Mouse (Mus musculus) layer of hippocampus, postnatal 14 days (tissue): ENCODE data around the gene Cdc42se2. TPM values are rescaled to one million over a fixed set of nuclear protein-coding genes. Genes with fewer than 3 reads are reported as not detected.
A peak's percentile ranks its signal among the peaks of the same experiment; 100 is the strongest.

Source experiments
- DNase-seq, 2 experiments: peaks; one replicate each; pipeline ENCODE4 v3.0.0; 2021 to 2022; ENCODE audit warnings: low spot score in 2 of 2, mixed read lengths in 1 of 2
- total RNA-seq, 2 experiments: library from RNA; stranded (reverse); gene quantifications; 2 replicates each; pipeline ENCODE4 v1.2.3; 2021

The Cdc42se2 gene
- total RNA-seq, 2 experiments from 2014 or later = 157 to 168 TPM

DNA sequence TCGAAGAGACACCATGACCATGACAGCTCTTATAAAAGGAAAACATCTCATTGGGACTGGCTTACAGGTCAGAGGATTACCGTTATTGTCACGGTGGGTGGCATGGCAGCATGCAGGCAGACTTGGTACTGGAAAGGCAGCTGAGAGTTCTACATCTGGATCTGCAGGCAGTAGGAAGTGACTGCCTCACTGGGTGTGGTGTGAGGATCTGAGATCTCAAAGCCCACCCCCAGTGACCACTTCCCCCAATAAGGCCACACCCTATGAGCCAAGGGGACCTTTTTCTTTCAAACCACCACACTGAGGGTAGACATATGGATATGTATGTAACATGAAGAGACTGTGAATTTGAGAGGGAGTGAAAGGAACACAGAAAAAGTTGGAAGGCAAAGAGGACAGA lies 7.2 kb upstream of the Cdc42se2 start:
- no peak for DNase-seq

- no peak for DNase-seq
Observed at GRCm38 (mm10) chr11:54793173-54793572, 5.7 kb upstream of the Cdc42se2 start.

GRCm38 (mm10) chr11:54791458-54791857 lies 4.0 kb upstream of the Cdc42se2 start:
- DNase-seq = no peak

DNA sequence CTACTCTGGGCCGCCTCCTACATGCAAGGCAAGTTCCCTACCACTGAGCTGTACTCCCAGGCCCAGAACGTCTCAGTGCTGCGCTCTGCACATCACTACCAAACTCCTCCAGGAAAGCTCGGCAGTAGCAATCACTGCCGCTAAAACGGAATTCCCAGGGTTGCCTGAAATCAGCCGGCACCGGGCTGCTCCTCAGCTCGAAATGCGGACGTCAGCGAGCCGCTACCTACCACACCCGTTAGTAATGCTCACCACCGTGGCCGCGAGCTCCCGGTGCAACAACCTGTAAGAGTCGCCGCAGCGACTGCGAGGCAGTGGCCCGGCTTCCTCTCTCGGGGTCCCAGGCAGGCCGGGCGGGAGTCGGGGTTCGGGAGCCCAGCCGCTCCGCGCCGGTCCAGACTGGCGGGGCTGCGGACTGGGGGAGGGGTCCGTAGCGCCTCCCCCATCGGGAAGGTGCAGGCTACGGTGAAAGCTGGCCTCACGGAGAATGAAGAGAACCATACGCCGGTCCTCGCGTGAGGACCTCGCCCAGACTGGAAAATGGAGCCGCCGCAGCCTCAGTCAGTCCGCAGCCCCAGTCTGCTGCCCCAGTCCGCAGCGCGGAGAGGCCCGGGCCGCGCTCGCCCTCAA lies 502 bp downstream of the Cdc42se2 start:
- DNase-seq = peak; percentile 50 to 71

DNA sequence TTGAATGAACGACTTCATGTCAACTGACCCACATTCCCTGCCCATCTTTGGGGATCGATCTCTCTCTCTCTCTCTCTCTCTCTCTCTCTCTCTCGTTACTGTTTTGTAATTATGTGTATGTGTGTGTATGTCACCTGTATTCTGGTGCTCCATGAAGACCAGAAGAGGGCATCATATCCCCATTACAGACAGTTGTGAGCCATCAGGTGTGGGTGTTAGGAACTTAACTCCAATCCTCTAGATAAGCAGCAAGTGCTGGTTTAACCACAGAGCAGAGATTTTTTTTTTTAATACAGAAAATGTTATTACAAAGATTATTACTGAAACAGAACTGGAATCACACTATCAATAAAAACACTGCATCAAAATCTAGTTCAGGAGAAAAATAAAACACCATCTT lies 1.9 kb downstream of the Cdc42se2 start:
- no peak for DNase-seq

- DNase-seq = no peak
Observed at GRCm38 (mm10) chr11:54784436-54784835, 3.0 kb downstream of the Cdc42se2 start.

DNA sequence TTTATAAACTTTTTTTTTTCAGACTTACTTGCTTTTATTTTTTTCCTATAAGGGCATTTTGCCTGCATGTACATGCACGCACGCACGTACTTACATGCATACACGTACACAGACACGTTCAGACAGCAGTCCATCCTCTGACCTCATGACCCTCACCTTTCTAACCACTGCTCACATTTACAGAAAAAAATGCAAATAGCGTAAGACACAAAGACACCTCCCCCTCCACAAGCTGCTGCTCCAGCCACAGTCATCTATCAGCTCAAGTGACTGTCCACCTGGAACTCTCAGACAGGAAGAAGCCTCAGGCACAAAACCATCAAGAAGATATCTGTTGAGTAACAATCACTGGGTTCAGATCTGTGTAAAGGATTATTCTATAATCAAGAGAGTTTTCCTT lies 5.2 kb downstream of the Cdc42se2 start:
- no peak for DNase-seq

GRCm38 (mm10) chr11:54779946-54780345 lies 7.5 kb downstream of the Cdc42se2 start:
- DNase-seq = no peak

DNA sequence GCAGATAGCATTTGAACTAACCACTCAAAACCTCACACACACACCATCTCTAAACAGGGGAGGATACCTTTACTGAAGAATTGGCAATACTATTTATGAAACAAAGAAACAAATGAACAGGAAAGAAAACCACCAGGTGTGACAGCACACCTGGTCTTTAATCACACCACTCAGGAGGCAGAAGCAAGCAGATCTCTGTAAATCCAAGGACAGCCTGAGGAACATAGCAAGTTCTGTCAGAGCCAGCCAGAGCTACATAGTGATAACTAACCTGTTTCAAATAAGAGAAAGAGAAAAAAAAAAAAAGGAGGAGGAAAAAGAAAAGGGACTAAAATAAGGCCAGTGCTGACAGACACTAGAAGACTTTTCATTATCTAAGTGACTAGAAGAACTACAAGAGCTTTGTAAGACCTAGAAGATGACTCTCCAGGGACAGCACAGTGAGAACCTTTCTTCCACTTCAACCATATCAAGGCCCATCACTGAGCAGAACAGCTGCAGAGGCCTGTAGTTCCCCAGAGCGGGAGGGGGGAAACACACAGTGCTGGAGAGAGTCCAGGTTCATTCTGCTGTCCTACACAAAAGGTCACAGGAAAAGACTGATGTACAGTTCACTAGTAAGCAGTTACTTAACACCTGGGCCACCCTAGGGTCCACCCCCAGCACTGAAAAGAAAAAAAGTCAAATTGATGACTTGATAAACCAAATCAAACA lies 9.2 kb downstream of the Cdc42se2 start:
- no peak for DNase-seq

DNA sequence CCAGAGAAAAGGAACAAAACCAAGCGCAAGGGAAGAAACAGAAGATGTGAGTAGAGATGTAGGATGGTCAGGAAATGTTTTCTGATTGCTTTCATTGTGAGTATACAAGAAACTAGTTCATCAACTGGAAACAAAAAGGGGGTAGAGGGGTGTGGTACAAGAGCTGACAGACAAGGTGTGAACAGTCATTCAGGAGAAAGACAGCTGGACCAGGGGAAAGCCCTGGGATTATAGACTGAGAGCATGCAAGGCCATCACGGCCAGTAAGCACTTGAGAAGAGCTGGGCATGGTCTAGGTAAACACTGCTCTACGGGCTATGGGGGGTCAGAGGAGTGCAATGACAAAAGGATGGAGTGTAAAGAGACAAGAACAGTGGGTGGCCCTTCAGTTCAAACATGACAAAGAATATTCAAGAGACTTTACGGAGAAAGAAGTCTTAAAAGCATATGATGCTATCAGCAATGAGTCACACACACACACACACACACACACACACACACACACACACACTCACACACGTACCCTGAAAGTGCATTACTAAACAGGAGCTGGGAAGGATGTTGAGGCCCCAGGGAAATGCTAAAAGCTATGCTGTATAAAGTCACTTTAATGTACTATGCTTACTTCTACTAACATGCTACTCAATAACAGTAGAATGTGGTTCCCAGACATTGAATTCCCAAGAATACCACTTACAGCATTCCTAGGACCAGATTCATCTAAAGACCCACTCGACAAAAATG lies 9.9 kb downstream of the Cdc42se2 start:
- no peak for DNase-seq

GRCm38 (mm10) chr11:54776735-54777333 lies 10.6 kb downstream of the Cdc42se2 start:
- DNase-seq = no peak

- DNase-seq = no peak
Observed at GRCm38 (mm10) chr11:54776367-54776701, 11.1 kb downstream of the Cdc42se2 start.

DNA sequence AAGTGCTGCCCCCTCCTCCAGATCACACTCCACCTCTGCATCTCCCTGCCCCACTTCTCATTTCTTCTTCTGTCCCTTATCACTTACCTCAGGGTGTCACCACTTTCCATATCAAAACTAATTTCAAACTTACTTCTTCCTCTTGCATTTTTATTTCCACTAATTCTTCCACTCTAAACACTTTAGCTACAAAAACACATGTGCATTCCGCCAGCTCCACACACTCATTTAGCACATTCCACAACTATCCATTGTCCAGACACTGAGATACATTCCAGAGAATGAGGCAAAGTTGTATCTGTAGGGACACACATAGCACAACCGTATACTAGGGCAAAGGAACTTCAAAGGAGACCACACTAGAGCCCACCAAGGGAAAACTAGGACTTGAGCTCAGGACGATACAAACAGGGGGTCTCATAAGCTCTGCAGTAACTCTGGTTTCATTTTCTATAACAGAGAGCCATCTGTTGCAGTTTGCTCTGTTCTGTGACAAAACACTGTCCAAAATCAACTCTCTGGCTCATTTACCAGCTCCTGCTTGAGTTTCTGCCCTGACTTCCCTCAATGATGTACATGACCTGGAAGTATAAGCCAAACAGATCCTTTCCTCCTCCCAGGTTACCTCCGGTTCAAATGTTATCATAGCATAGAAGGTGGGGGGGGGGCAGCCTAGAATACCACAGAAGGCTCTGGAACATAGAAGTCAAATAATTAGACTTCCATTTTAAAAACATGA lies 11.7 kb downstream of the Cdc42se2 start:
- peak in 1 of 2 experiments; percentile 29 for DNase-seq

- DNase-seq = no peak
Observed at GRCm38 (mm10) chr11:54774282-54775078, 13.0 kb downstream of the Cdc42se2 start.

DNA sequence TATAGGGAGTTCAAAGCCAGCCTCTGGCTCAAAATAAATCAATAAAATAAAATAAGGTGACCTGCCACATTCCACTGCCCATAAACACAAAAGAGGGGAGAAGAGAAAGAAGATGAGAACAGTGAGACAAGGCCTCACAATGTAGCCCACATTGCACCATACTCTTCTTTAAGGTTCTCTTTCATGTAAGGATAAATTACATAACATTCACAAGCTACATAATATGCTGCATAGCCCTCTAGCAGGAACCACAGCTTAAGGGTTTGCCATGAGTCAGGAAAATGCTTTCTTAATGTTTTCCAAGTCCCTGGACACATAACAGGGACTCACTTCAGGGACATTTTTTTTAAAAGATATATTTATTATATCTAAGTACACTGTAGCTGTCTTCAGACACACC lies 15.9 kb downstream of the Cdc42se2 start:
- no peak for DNase-seq

DNA sequence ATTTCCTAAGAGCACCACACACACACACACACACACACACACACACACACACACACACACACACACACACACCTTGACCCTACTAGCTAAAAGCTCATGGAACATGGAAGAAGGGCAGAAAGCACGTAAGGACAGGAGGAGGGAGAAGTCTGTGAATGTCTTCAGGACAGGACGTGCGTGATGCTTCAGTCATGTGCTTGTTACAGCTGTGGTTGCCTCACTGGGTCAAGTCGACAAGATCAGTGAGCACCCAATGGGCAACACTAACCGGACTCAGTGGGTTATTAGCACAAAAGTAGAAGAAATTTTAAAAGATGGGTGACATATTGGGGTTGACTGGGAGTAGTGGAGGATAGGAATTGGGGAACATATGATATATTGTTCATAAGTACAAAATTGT lies 17.6 kb downstream of the Cdc42se2 start:
- no peak for DNase-seq

DNA sequence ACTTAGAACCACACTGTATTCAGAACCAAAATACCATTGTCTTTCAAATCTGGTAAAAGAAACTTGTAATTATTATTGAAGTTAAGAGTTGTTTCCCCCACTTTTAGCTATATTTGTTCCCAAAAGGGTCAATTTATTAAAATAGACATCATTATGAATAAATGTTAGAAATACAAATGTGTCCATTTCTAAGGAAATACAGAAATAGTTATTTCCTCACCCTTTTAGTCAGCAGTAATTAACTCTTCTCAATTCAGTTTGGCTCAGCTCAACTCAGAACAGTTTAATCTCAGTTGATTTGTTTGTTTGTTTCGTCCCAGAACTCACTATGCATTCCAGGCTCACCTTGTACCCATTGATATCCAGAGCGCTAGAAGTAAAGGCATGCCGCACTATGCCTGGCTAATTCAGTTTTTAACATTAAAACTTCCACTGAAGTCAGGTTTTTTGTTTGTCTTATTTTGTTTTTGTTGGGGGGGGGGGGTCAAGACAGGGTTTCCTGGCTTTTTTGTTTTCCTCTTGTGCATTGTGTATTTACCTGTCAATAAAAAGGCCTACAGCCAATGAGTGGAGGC lies 19.3 kb downstream of the Cdc42se2 start:
- no peak for DNase-seq

GRCm38 (mm10) chr11:54764759-54765158 lies 22.7 kb downstream of the Cdc42se2 start:
- DNase-seq = no peak

GRCm38 (mm10) chr11:54764026-54764425 lies 23.4 kb downstream of the Cdc42se2 start:
- no peak for DNase-seq

DNA sequence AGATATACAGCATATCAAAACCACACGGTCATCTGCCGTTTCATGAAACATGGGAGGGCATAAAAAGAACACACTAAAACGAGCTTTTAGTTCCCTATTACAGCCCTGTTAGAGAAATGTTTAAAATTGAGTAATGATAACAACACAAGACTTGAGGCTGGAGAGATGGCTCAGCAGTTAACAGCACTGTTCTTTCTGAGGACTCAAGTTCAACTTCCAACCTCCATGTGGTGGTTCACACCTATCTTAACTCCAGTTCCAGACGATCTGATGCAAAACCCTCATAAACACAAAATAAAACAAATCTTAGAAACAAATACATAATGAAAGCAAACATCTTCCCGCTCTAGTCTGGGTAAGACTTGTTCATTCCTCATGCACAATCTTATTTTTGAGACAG lies 24.7 kb downstream of the Cdc42se2 start:
- DNase-seq = no peak
